Mouse (Mus musculus): ENCODE results near the gene Runx1. TPM values are rescaled to one million over a fixed set of nuclear protein-coding genes. Genes with fewer than 3 reads are reported as not detected.

Runx1 gene
- total RNA-seq (2021), result 1 to 10 TPM in 1 of 2 experiments, under 1 TPM in 1; 0.95 to 1.4 TPM
- long read RNA-seq, experiment 1, partial matches to known transcripts, result 0 of 1 reads
- long read RNA-seq, experiment 1, other reads (novel, unspliced or antisense), result 1 of 1 reads
- long read RNA-seq, experiment 2, result 0 reads

DNA sequence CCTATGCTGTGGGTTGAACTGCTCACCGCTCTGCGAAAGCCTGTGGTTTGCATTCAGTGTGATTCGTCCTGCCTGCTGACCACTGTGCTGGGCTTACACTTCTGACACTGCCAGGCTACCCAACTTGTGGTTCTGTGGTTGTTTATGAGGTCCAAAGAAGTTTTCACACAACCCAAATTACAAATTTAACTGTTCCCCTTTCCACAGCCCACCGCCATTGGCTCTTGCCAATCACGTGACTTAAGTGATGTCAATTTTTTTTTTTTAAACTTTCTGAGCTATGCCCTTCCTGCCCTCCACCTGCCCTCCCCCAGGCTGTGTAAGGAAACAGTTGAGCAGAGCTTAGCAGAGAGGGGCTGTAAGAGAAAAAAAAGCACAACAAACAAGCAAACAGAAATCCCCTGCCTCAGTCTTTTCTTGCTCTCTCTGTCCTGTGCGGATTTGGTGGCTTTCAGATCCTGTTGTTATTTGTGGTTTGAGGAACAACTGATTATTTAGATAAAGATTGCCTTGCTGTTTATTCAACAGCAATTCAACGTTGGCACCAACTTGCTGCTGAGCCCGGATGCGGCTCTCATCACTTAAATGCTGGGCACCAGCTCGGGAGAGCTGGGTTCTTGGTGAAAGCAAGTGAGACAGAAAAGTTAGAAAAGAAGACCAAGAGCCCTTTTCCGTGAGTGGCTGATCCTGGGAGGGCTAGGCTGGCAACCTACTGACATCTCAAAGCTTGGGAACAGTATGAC is at the start of gene Runx1:
TSS of gene Runx1 (minus strand) at position 242 of the 743 bp plus-strand sequence.
- no peak within 1 kb of the TSS for H3K27ac ChIP-seq
- TF ChIP-seq CTCF (conservative IDR thresholded peaks at IDR 0.05), result no peak
- peak within 1 kb of the TSS; percentile 17; the same call in 1 of the 2 replicates for H3K4me3 ChIP-seq
- no peak for DNase-seq (ENCODE audit: low spot score in 2 of 2)

DNA sequence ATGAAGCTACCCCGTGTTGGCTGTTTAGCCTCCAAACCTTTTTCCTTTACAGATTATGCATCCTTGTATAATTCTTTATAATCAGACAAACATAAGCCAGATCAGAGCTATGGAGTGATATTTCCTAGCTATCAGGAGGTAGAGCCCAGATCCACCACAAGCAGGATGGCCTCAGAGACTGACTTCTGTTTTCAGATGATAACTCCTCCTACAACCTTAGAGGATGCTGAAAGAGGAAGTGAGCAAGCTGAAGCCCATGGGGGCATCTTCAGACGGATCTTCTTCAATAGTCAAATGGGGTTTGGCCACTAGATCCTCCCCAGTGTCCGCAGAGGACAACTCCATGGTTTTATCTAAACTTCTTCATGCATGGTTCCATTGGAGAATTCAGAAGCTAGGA is 48.1 kb upstream of the Runx1 start:
- H3K27ac ChIP-seq, result no peak overlapping the region
- no peak overlapping the region for H3K4me3 ChIP-seq
- TF ChIP-seq CTCF (conservative IDR thresholded peaks at IDR 0.05), result no peak
- no peak for DNase-seq (ENCODE audit: low spot score in 2 of 2)

DNA sequence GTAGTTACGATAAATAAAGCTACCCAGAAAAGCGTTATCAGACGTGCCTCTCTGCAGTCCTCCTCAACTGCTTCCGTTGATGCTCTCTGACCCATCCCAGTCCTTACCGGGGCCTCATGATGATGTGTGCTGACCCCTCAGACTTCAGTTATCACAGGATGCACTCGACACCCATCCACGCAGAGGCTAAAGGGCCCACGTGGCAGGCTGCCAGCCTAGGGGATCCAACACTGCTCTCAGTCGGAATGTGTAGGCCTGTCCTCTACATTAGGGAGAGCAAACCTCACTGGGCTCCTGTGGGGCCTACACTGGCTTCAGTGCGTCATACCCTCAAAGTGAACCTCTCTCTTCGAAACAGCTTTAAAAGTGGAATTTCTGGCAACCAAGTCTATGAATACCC is 45.8 kb upstream of the Runx1 start:
- no peak overlapping the region for H3K4me3 ChIP-seq
- H3K27ac ChIP-seq, result no peak overlapping the region
- no peak for TF ChIP-seq CTCF (conservative IDR thresholded peaks at IDR 0.05)
- DNase-seq (ENCODE audit: low spot score in 2 of 2), result no peak

DNA sequence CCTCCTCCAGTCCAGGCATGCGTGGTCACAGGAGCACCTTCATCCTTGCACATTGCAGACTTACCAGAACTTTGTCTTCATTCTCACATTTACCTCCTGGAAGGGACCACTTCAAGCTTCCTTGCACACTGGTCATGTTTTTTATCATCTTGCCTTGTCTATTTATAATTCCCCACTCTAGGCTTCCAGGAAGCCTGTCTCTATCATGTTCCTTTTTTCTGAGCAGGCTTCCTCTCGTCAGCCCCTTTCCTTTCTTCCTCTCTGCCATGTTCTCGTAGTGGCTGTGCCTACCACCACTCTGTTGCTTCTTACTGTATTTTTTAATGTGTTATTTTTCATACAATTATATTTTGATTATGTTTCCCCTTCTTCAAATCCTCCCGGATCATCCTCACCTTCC is 42.6 kb upstream of the Runx1 start:
- H3K27ac ChIP-seq, result peak overlapping the region; percentile 18; the same call in 1 of the 2 replicates
- no peak for DNase-seq (ENCODE audit: low spot score in 2 of 2)
- TF ChIP-seq CTCF (conservative IDR thresholded peaks at IDR 0.05), result no peak
- H3K4me3 ChIP-seq, result no peak overlapping the region

DNA sequence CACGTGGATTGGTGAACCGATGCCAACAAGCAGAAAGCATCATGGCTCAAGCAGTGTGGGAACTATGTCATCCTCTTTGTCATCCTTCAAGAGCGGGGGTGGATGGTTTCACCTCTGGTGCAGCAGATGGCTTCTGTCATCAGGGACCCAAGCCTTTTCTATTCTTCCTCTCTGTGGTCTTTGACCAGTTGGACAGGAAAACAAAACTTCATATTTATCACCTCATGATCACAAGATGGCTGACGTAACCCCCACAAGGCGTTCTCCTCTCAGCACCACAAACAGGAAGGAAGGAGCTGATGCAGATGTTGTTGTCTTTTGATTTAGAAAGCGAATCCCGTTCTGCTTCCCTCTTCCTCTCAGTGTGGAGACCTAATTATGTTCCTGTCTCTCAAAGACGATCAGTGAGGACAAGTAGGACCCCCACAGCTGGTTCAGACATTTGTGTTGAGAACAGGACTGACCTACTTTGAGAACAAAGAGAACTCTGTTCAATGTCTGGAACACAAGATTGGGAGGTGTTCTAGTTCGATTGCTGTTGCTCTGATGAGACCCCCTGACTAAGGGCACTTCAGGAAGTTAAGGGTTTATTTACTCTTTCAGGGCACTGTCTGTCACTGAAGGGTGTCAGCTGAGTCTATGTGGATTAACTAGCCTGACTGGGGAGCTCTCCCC is 41.4 kb upstream of the Runx1 start:
- DNase-seq (ENCODE audit: low spot score in 2 of 2), result no peak
- TF ChIP-seq CTCF (conservative IDR thresholded peaks at IDR 0.05), result no peak
- H3K27ac ChIP-seq, result peak overlapping the region; percentile 18; the same call in 1 of the 2 replicates
- H3K4me3 ChIP-seq, result no peak overlapping the region

DNA sequence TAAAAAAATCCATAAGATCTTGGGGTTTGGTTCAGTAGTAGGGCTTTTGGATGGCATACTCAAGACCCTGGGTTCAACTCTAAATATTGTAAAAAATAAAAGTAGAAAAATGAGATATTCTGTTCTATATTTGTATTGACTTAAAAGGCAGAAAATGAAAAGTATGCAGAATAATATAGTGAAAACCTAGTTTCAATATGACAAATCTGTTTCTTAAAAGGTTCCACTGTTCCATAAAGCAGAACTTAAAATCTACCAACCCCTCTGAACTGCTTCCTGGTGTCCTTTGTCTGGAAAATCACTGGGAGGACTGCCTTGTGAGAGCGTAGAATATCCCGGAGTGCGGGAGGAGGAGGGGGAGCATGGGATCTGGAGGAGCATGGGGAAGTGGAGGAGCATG is 39.4 kb upstream of the Runx1 start:
- Histone ChIP-seq H3K4me3 (no peak overlapping the region), H3K27ac (no peak overlapping the region)
- no peak for TF ChIP-seq CTCF (conservative IDR thresholded peaks at IDR 0.05)
- DNase-seq (ENCODE audit: low spot score in 2 of 2), result no peak

DNA sequence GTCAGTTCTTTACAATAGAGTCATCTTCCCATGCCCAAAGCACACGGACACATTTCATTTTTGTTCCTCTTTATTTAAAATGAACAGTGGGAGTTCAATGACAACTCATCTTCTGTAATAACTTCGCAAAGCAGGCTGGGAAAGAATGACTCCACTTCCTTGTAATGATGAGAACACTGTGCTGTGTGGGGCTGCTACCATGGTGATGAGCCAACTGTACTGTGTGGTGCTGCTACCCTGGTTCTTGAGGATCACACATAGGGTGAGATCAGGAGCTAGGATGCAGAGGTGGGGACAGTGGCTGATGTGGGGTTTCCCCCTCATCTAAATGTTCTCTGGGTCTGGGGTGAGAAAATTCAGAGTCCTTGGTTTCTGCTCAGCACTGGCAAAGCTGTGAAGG is 38.2 kb upstream of the Runx1 start:
- Histone ChIP-seq H3K4me3 (no peak overlapping the region), H3K27ac (no peak overlapping the region)
- no peak for TF ChIP-seq CTCF (conservative IDR thresholded peaks at IDR 0.05)
- no peak for DNase-seq (ENCODE audit: low spot score in 2 of 2)

DNA sequence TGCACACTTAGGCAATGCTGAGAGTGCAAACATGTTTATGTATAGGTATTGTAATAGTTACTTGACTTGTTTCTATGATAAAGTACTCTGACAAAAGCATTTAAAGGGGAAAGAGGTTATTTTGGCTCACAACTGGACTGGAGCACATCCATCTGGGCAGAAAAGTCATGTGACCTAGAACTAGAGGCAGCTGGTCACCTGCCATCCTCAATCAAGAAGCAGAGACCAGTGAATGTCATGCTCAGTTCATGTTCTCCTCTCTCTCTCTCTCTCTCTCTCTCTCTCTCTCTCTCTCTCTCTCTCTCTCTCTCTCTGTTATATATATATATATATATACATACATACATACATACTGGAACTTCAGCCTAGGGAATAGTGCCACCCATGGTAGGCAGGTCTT is 37.2 kb upstream of the Runx1 start:
- TF ChIP-seq CTCF (conservative IDR thresholded peaks at IDR 0.05), result no peak
- no peak for DNase-seq (ENCODE audit: low spot score in 2 of 2)
- Histone ChIP-seq H3K27ac (no peak overlapping the region), H3K4me3 (no peak overlapping the region)

DNA sequence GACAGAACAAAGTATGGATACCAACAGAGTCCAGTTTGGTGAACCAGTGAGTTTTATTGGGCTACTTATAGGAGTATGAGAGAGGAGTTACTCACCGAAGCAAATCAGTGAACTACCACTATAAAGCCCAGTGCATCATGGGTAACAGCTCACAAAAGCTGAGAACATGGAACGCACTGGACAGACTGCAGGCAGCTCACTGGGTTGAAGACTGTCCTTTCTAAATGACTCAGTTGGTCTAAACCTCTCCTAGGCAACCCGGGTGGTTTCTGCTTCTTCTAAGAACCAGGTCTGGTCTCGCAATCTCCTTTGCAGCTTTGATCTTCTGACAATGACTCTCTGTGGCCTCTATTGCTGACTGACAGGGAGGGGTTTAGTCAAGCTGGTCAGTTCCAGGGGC is 36.5 kb upstream of the Runx1 start:
- no peak overlapping the region for H3K4me3 ChIP-seq
- H3K27ac ChIP-seq, result no peak overlapping the region
- TF ChIP-seq CTCF (conservative IDR thresholded peaks at IDR 0.05), result no peak
- DNase-seq (ENCODE audit: low spot score in 2 of 2), result no peak

DNA sequence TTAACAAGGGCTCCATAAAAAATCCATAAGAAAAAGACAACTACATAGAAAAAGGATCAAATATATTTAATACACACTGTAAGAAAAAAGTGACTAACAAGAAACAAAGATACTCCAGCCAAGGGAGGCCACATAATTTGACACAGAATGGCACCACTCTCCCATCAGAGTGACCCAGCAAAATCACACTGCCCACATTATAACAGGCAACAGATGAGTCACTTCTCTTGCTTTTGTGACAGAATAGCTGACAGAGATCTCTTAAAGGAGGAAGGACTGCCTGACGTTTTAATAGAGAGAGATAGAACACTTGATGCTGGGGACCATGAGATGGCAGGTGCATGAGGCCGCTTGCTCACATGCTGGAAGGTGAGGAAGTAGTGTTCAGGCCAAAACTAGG is 35.6 kb upstream of the Runx1 start:
- no peak for DNase-seq (ENCODE audit: low spot score in 2 of 2)
- Histone ChIP-seq H3K4me3 (no peak overlapping the region), H3K27ac (no peak overlapping the region)
- no peak for TF ChIP-seq CTCF (conservative IDR thresholded peaks at IDR 0.05)

DNA sequence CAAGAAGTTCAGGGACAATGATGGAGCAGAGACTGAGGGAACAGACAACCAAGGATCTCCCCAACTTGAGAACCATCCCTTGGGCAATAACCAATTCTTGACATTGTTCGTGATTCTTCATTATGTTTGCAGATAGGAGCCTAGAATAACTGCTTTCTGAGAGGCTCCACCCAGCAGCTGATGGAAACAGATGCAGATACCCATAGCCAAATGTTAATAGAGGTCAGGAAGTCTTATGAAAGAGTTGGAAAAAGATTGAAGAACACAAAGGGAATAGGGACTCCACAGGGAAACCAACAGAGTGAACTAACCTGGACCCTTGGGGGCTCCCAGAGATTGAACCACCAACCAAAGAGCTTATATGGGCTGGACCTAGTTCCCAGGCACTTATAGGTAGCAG is 34.7 kb upstream of the Runx1 start:
- DNase-seq (ENCODE audit: low spot score in 2 of 2), result no peak
- no peak for TF ChIP-seq CTCF (conservative IDR thresholded peaks at IDR 0.05)
- no peak overlapping the region for H3K4me3 ChIP-seq
- no peak overlapping the region for H3K27ac ChIP-seq

DNA sequence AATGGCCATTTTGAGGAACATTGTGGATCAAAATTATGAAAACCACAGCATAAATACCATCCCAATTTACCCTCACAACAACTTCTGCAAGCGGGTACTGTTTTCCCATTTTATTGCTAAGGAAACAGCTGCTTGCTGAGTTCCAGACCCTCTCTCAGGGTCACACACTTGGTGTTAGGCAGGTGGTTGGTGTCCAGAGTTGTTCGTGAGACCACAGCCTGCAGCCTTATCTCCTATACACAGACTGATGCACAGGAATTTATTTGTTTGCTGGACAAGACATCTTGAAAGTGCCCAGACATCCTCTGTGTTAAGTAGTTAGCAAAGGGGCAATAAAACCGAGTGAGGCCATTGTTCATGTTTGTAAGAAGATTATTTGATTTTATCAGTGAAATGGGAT is 30.8 kb upstream of the Runx1 start:
- TF ChIP-seq CTCF (conservative IDR thresholded peaks at IDR 0.05), result no peak
- H3K27ac ChIP-seq, result no peak overlapping the region
- no peak overlapping the region for H3K4me3 ChIP-seq
- DNase-seq (ENCODE audit: low spot score in 2 of 2), result no peak

DNA sequence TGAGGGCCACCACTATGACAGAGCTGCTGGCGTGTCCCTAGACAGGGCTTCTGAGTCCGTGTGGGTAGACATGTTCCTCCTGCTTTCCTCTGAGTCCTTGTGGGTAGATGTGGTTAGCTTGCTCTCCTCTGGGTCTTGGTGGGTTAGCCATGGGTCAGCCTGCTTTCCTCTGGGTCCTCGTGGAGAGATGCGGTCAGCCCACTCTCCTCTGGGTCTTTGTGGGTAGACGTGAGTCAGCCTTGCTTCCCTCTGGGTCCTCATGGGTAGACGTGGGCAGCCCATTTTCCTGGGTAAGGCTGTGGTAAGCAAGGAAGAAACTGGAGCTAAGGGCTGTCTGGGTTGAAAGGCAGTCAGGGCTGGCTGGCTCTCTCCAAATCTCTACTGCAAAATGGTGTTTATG is 26.3 kb upstream of the Runx1 start:
- no peak for DNase-seq (ENCODE audit: low spot score in 2 of 2)
- Histone ChIP-seq H3K27ac (no peak overlapping the region), H3K4me3 (no peak overlapping the region)
- TF ChIP-seq CTCF (conservative IDR thresholded peaks at IDR 0.05), result no peak

DNA sequence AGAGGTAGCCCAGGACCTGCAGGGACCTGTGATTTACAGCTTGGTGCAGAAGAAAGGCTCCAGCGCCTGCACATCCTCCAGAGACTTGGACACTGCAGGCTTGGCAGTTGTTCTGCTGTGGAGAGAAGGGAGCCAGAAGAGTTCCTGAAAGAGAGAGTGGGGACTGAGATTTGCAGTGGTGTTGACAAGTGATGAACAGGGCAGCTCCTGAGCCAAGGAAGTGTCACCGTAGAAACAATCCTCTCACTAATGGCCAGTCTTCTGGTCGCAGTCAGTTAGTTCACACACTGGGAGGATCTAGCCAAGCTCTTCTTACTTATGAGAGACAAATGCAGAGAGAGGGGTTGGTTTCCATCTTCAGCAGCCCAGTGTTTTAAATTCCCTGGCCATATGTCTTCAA is 24.5 kb upstream of the Runx1 start:
- DNase-seq (ENCODE audit: low spot score in 2 of 2), result no peak
- Histone ChIP-seq H3K27ac (no peak overlapping the region), H3K4me3 (no peak overlapping the region)
- TF ChIP-seq CTCF (conservative IDR thresholded peaks at IDR 0.05), result no peak
